Mouse (Mus musculus) small intestine, adult 2 months (tissue): ENCODE data around the gene Gm28047.
A peak's percentile ranks its signal among the peaks of the same experiment; 100 is the strongest.

ENCODE experiments used
- CTCF ChIP-seq: fragments of 200-500 bp; IDR thresholded peaks from 2 replicates; pipeline ENCODE4 v1.5.1; 2012; ENCODE audit warnings: low read depth, mild to moderate bottlenecking, control low read depth, inconsistent platforms, low read length, moderate library complexity, mixed read lengths; ENCODE audit not compliant: insufficient replicate concordance, insufficient read length; ENCODE audit errors: extremely low read depth
- POLR2A ChIP-seq: fragments of 200-500 bp; IDR thresholded peaks from 2 replicates; pipeline ENCODE4 v1.6.1; 2012; ENCODE audit warnings: low read depth, mild to moderate bottlenecking, control low read depth, inconsistent platforms, low read length, moderate library complexity

DNA sequence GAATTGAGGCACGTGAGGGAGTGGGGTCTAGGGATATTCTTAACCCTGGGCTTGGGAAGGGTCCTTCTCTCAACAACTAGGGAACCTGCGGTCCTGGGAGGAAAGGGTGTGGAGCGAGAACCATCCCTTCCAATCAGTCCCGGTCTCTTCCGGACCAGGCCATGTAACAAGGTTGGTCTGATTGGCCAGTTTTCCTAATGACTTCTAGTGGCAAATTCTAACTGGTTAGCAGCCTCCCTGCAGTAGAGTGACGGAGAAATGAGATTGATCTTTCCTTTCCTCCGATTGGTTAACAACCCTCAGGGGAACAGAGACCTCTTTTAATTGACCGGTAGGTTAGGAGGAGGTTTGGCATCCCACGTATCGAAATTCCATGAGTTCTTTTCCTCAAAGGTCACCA lies 48.7 kb upstream of the Gm28047 start:
- TF ChIP-seq POLR2A (peak; percentile 27; the same call in 1 of the 2 replicates), CTCF (no peak)
